Mouse (Mus musculus): ENCODE results near the gene Bhlhe40.

GRCm38 (mm10) chr6:108709471-108710231, 49.2 kb downstream of the Bhlhe40 start:
- TF ChIP-seq EP300 (IDR thresholded peaks at IDR 0.05; ENCODE audit: insufficient read depth, low read depth, low read length) (peak; percentile 95), CTCF (IDR thresholded peaks at IDR 0.05) (peak; percentile 91), POLR2A (IDR thresholded peaks at IDR 0.05; ENCODE audit: insufficient read depth, low read depth, low read length) (0 out of 2 replicates have a peak, but pooled peaks have one; percentile 6)

All from heart, adult 2 months (tissue).